Mouse (Mus musculus) erythroblast, embryonic 14.5 days (primary cell): ENCODE data around the gene Bdh1.

Experiments
- GATA1 ChIP-seq: IDR thresholded peaks from 2 replicates; pipeline ENCODE4 v1.6.1; 2012; ENCODE audit warnings: low read length, inconsistent platforms, mixed read lengths
- TAL1 ChIP-seq: IDR thresholded peaks from 3 replicates; pipeline ENCODE4 v1.6.1; 2012; ENCODE audit warnings: low read length, inconsistent platforms, mixed read lengths

GRCm38 (mm10) chr16:31433466-31434110 is 11.5 kb downstream of the Bdh1 start:
- TF ChIP-seq GATA1 = no peak
- TF ChIP-seq TAL1 = no peak
